ENCODE assay signal across 15 mouse cellular contexts in genomic region chr7:46471054-46471737, GRCm38 (mm10).
"Had no signal": no experiment of that assay in that cellular context is flagged by ENCODE, and none has a peak within 500 bp of the region (broad histone marks: within the 10 kb centered on the region; RNA-seq: fewer than 3 reads in every experiment).

No protein-coding gene starts in this region.

- H3K27me3 ChIP-seq: liver, embryonic 13.5 days; neural tube, embryonic 13.5 days had no signal

- DNase-seq: kidney, adult 8-10 months; kidney, postnatal 25 days; liver, embryonic 13.5 days; liver, postnatal 0 days; retina, postnatal 1 day; right cerebral cortex, postnatal 4 days; spleen, adult 18-20 months; thymus, postnatal 4 days had no signal

- H3K27ac ChIP-seq: left cerebral cortex, adult 2 months; limb, embryonic 10.5 days; liver, embryonic 13.5 days; macrophage; midbrain, embryonic 10.5 days; neural tube, embryonic 13.5 days had no signal

- H3K4me1 ChIP-seq: liver, embryonic 13.5 days had no signal

- H3K9ac ChIP-seq: liver, embryonic 13.5 days; liver, postnatal 0 days; neural tube, embryonic 13.5 days had no signal

- H3K36me3 ChIP-seq: limb, embryonic 10.5 days; liver, embryonic 13.5 days; midbrain, embryonic 10.5 days; neural tube, embryonic 13.5 days had no signal

- H3K9me3 ChIP-seq: limb, embryonic 10.5 days; liver, embryonic 13.5 days; midbrain, embryonic 10.5 days; neural tube, embryonic 13.5 days had no signal

- H3K4me3 ChIP-seq: left cerebral cortex, adult 2 months; limb, embryonic 10.5 days; liver, embryonic 13.5 days; midbrain, embryonic 10.5 days; neural tube, embryonic 13.5 days had no signal

- H3K4me2 ChIP-seq: liver, embryonic 13.5 days; neural tube, embryonic 13.5 days had no signal

- ATAC-seq: liver, postnatal 0 days; lung, postnatal 0 days; midbrain, embryonic 16.5 days had no signal
